Mouse (Mus musculus) stomach, embryonic 16.5 days (tissue): ENCODE measurements around the gene Zfp318. TPM values are rescaled to one million over a fixed set of nuclear protein-coding genes. Genes with fewer than 3 reads are reported as not detected.

Experiments
- ATAC-seq: fragments of 200-750 bp; cut with Nextera tagmentation; 2 replicates; pipeline ENCODE4 v1.8.0; 2017; ENCODE audit warnings: moderate number of reproducible peaks, moderate TSS enrichment; ENCODE audit not compliant: insufficient read depth, low FRiP score
- H3K27ac ChIP-seq: fragments of 300-500 bp; sonication (generic); 2 replicates; pipeline ENCODE4 v1.5.1; 2014; ENCODE audit warnings: low read length
- H3K27me3 ChIP-seq: fragments of 300-500 bp; sonication (generic); 2 replicates; pipeline ENCODE4 v1.6.1; 2014; ENCODE audit warnings: low read length, control low read depth, mixed read lengths; ENCODE audit not compliant: control insufficient read depth, insufficient read depth
- H3K36me3 ChIP-seq: fragments of 300-500 bp; sonication (generic); 2 replicates; pipeline ENCODE4 v1.6.1; 2014; ENCODE audit warnings: low read length; ENCODE audit not compliant: control insufficient read depth, insufficient read depth
- H3K4me1 ChIP-seq: fragments of 300-500 bp; sonication (generic); 2 replicates; pipeline ENCODE4 v1.6.1; 2014; ENCODE audit warnings: low read length, control low read depth, mixed read lengths; ENCODE audit not compliant: control insufficient read depth, insufficient read depth
- H3K4me2 ChIP-seq: fragments of 300-500 bp; sonication (generic); 2 replicates; pipeline ENCODE4 v1.6.1; 2014; ENCODE audit warnings: low read depth, low read length, mixed read lengths
- H3K4me3 ChIP-seq: fragments of 300-500 bp; sonication (generic); replicated peaks from 2 replicates; pipeline ENCODE4 v1.5.1; 2014; ENCODE audit warnings: mild to moderate bottlenecking, low read length
- H3K9ac ChIP-seq: fragments of 300-500 bp; sonication (generic); 2 replicates; pipeline ENCODE4 v1.6.1; 2014; ENCODE audit warnings: low read length
- H3K9me3 ChIP-seq: fragments of 300-500 bp; sonication (generic); replicated peaks from 2 replicates; pipeline ENCODE4 v1.6.1; 2016; ENCODE audit warnings: low read length, control low read depth; ENCODE audit not compliant: control insufficient read depth
- WGBS: fragments of 180-500 bp; shearing (Covaris S2); extraction: QIAGEN DNeasy Blood & Tissue Kit; methylation state at CpG from one replicate; pipeline ENCODE4 v1.1.7; 2014; 5-methylcytosine and 5-hydroxymethylcytosine counted together
- polyA plus RNA-seq: library from polyadenylated mRNA; unstranded; fragments of >200 nt; fragmentation: Nextera tagmentation; extraction: Ambion mirVana; gene quantifications from 2 replicates; pipeline ENCODE4 v1.2.1, GENCODE M21; 2015

Zfp318 gene
- polyA plus RNA-seq, 1 experiment from 2014 or later = 4.9 TPM

DNA sequence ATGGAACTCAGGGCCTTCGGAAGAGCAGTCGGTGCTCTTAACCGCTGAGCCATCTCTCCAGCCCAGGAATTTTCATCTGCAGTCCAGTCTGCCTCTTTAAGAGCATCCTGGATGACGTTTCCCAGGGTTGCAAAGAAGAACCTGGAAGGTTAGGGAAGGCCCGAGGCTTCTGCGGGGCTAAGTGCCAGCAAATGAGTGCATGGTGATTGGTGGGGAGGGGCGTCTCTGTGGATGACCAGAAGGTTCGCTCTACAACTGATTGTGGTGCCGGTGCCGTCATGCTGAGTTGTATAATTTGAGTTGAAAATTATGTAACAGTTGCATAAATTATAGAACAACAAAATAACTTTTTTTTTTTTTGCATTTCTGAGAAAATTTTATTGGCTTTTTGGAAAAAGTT, 55.6 kb downstream of the Zfp318 start:
- no peak overlapping the region for H3K4me2 ChIP-seq
- H3K36me3 ChIP-seq = no peaks in the 10 kb centered on the region
- H3K27me3 ChIP-seq = peaks cover 10% of the 10 kb centered on the region; the same call in 1 of the 2 replicates
- no peak overlapping the region for H3K4me3 ChIP-seq
- 95% methylated on average over 10 of the region's 10 CpGs for WGBS
- H3K4me1 ChIP-seq = 0 out of 2 replicates have a peak, but pooled peaks cover 8% of the 10 kb centered on the region
- H3K9ac ChIP-seq = no peak overlapping the region
- H3K27ac ChIP-seq = no peak overlapping the region
- H3K9me3 ChIP-seq = no peaks in the 10 kb centered on the region
- ATAC-seq = no peak

DNA sequence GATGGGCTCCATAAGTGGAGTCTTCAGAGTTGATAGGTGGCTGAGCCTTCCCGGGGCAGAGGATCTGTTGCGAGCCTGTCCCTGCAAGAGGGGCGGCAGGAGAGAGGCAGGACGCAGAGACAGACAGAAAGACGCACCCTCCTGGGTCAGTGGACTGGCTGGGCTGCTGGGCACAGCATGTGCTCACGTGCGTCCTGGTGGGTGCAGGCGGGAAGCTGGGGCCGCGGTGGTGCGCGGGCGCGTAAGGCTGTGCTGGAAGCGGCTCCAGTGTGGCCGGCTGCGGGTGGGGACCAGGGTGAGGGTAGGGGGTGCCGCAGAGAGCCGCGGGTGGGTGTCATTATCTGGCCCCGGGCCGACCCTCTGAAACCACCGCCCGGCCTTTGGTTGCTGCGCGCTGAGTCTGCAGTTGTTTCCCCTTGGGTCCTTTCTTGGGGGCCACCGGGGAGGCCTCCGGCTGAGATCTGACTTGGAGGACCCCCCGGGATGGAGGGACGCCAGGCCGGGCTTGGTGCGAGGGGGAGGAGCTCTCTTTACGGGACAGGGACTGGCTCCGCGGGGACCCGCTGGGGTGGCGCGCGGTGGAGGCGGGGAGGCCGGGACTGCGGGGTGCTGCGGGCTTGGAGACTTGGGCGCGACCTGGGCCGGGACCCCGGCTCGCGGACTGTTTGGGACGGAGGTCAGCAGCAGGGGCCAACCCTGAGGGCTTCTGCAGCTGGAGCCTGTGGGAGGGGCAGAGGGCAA, 61.5 kb downstream of the Zfp318 start:
- Histone ChIP-seq H3K36me3 (no peaks in the 10 kb centered on the region), H3K9me3 (no peaks in the 10 kb centered on the region), H3K4me2 (peak overlapping the region; percentile 72), H3K27me3 (peaks cover 27% of the 10 kb centered on the region), H3K4me3 (peak overlapping the region; percentile 45), H3K4me1 (peaks cover 17% of the 10 kb centered on the region), H3K27ac (no peak overlapping the region), H3K9ac (peak overlapping the region; percentile 67)
- ATAC-seq = peak; percentile 38; the same call in 1 of the 2 replicates
- 3% methylated on average over 50 of the region's 50 CpGs for WGBS

GRCm38 (mm10) chr17:46446264-46446663, 62.7 kb downstream of the Zfp318 start:
- H3K4me2 ChIP-seq = no peak overlapping the region
- H3K27me3 ChIP-seq = peaks cover 27% of the 10 kb centered on the region
- H3K27ac ChIP-seq = no peak overlapping the region
- no peaks in the 10 kb centered on the region for H3K9me3 ChIP-seq
- 93% methylated on average over 16 of the region's 16 CpGs for WGBS
- ATAC-seq = no peak
- no peaks in the 10 kb centered on the region for H3K36me3 ChIP-seq
- no peak overlapping the region for H3K9ac ChIP-seq
- H3K4me1 ChIP-seq = peaks cover 17% of the 10 kb centered on the region
- no peak overlapping the region for H3K4me3 ChIP-seq

GRCm38 (mm10) chr17:46452683-46453082, 69.2 kb downstream of the Zfp318 start:
- H3K27me3 ChIP-seq = peaks cover 25% of the 10 kb centered on the region
- no peak overlapping the region for H3K4me2 ChIP-seq
- H3K4me3 ChIP-seq = no peak overlapping the region
- H3K36me3 ChIP-seq = no peaks in the 10 kb centered on the region
- no peak for ATAC-seq
- 43% methylated on average over 5 of the region's 5 CpGs for WGBS
- H3K9ac ChIP-seq = no peak overlapping the region
- H3K27ac ChIP-seq = no peak overlapping the region
- peaks cover 19% of the 10 kb centered on the region for H3K4me1 ChIP-seq
- no peaks in the 10 kb centered on the region for H3K9me3 ChIP-seq

DNA sequence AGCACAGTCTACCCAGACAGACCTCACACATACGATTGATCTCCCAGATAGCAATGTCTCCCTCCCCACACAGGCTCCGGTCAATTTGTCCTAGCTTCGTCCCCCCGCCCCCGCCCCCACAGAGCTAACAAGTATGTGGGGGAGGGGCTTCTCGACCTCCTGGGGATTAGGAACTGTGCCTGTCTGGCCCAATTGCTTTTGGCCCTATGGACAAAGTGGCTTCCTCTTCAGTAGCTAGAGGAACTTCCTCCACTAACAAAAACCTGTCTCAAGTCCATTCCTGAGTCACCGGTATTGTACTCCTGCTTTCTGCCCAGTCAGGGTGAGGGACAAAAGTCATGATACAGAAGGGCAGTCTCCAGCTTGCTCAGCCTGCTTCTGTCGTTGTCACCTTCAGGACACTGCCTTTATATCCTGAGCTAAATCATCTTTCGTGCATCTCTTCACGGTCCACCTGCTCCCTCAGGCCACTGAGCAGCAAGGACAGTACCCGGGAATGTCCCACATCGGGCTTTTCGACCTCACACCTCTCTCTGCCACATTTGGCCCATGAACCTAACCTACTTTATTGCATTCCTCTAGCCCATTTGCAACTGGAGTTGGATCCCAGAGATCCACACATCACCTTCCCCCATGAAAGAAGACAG, 69.9 kb downstream of the Zfp318 start:
- 12% methylated on average over 13 of the region's 13 CpGs for WGBS
- ATAC-seq = no peak
- H3K36me3 ChIP-seq = no peaks in the 10 kb centered on the region
- no peak overlapping the region for H3K9ac ChIP-seq
- no peak overlapping the region for H3K27ac ChIP-seq
- H3K4me1 ChIP-seq = peaks cover 19% of the 10 kb centered on the region
- no peaks in the 10 kb centered on the region for H3K9me3 ChIP-seq
- peaks cover 33% of the 10 kb centered on the region for H3K27me3 ChIP-seq
- H3K4me3 ChIP-seq = no peak overlapping the region
- no peak overlapping the region for H3K4me2 ChIP-seq

GRCm38 (mm10) chr17:46453970-46454411, 70.5 kb downstream of the Zfp318 start:
- H3K4me1 ChIP-seq = peaks cover 19% of the 10 kb centered on the region
- peaks cover 38% of the 10 kb centered on the region for H3K27me3 ChIP-seq
- H3K4me2 ChIP-seq = peak overlapping the region; percentile 68
- no peak overlapping the region for H3K27ac ChIP-seq
- 0 out of 2 replicates have a peak overlapping the region, but pooled peaks have one; percentile 44 for H3K9ac ChIP-seq
- no peaks in the 10 kb centered on the region for H3K36me3 ChIP-seq
- 2% methylated on average over 26 of the region's 26 CpGs for WGBS
- H3K4me3 ChIP-seq = peak overlapping the region; percentile 42
- no peaks in the 10 kb centered on the region for H3K9me3 ChIP-seq
- ATAC-seq = no peak

- H3K4me3 ChIP-seq = peak overlapping the region; percentile 42
- peaks cover 19% of the 10 kb centered on the region for H3K4me1 ChIP-seq
- peaks cover 41% of the 10 kb centered on the region for H3K27me3 ChIP-seq
- H3K9ac ChIP-seq = 0 out of 2 replicates have a peak overlapping the region, but pooled peaks have one; percentile 62
- H3K4me2 ChIP-seq = peak overlapping the region; percentile 68
- no peaks in the 10 kb centered on the region for H3K9me3 ChIP-seq
- ATAC-seq = no peak
- 2% methylated on average over 9 of the region's 9 CpGs for WGBS
- no peak overlapping the region for H3K27ac ChIP-seq
- H3K36me3 ChIP-seq = no peaks in the 10 kb centered on the region
Measured at GRCm38 (mm10) chr17:46454539-46454938, 71.0 kb downstream of the Zfp318 start.

- H3K27me3 ChIP-seq = peaks cover 47% of the 10 kb centered on the region
Measured at GRCm38 (mm10) chr17:46455110-46455691, 71.7 kb downstream of the Zfp318 start.

DNA sequence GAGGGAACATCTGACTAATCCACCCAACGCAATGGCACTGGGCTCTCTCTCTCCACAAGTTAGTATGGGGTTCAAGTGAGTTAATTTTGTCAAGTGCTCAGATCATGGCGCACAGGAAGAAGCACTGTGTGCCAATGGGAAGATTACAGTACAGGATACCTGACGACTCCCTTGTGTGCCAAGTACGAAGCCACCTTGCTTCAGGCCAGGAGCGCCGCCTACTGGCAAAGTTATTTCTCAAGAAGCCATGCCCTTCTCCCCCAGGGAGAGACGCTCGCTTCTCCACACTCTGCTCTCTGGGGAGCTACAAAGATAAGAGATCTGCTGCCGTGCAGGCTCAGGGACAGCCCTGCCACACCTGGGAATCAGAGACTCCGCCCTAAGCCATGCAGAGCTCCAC, 74.3 kb downstream of the Zfp318 start:
- no peaks in the 10 kb centered on the region for H3K9me3 ChIP-seq
- H3K27ac ChIP-seq = no peak overlapping the region
- H3K4me3 ChIP-seq = no peak overlapping the region
- H3K4me1 ChIP-seq = peaks cover 21% of the 10 kb centered on the region
- no peak overlapping the region for H3K9ac ChIP-seq
- H3K36me3 ChIP-seq = no peaks in the 10 kb centered on the region
- no peak overlapping the region for H3K4me2 ChIP-seq
- peaks cover 53% of the 10 kb centered on the region for H3K27me3 ChIP-seq
- WGBS = 13% methylated on average over 10 of the region's 10 CpGs
- ATAC-seq = no peak

More at GRCm38 (mm10) chr17:46455110-46455691, 71.7 kb downstream of the Zfp318 start:
- Histone ChIP-seq H3K4me2 (peak overlapping the region; percentile 68), H3K4me3 (peak overlapping the region; percentile 42), H3K9me3 (no peaks in the 10 kb centered on the region), H3K9ac (peak overlapping the region; percentile 62), H3K27ac (no peak overlapping the region), H3K4me1 (peaks cover 19% of the 10 kb centered on the region), H3K36me3 (no peaks in the 10 kb centered on the region)
- under 1% methylated on average over 31 of the region's 33 CpGs for WGBS
- peak; percentile 34; the same call in 1 of the 2 replicates for ATAC-seq
